Mouse (Mus musculus): ENCODE measurements around the gene Myocd. TPM values are rescaled to one million over a fixed set of nuclear protein-coding genes. Genes with fewer than 3 reads are reported as not detected.

Myocd gene
- polyA plus RNA-seq, 1 experiment from 2014 or later, result not detected

- no peak for TF ChIP-seq CTCF (IDR thresholded peaks at IDR 0.05)
- H3K27me3 ChIP-seq, result no peaks in the 10 kb centered on the region
- POLR2A ChIA-PET, result no interaction called here
- DNase-seq (ENCODE audit: low read depth, low spot score) (no peak), ATAC-seq (no peak)
- in situ Hi-C loops (cut with MboI; ENCODE audit: low pct_unique_long_range_greater_than_20kb), result no loop called here
- CTCF ChIA-PET, result no interaction called here
These were observed 126.9 kb downstream of the Myocd start for GRCm38 (mm10) chr11:65142838-65143417.

GRCm38 (mm10) chr11:65139030-65139429 is 130.8 kb downstream of the Myocd start:
- in situ Hi-C loops (cut with MboI; ENCODE audit: low pct_unique_long_range_greater_than_20kb), result no loop called here

GRCm38 (mm10) chr11:65137145-65137652 is 132.6 kb downstream of the Myocd start:
- POLR2A ChIA-PET, result no interaction called here
- in situ Hi-C loops (cut with MboI; ENCODE audit: low pct_unique_long_range_greater_than_20kb), result no loop called here
- CTCF ChIA-PET, result no interaction called here
- H3K27me3 ChIP-seq, result no peaks in the 10 kb centered on the region
- no peak for DNase-seq (ENCODE audit: low read depth, low spot score)
- TF ChIP-seq CTCF (IDR thresholded peaks at IDR 0.05), result no peak
- peak; percentile 62 for ATAC-seq

More at GRCm38 (mm10) chr11:65139030-65139429, 130.8 kb downstream of the Myocd start:
- DNase-seq (ENCODE audit: low read depth, low spot score) (no peak), ATAC-seq (no peak)
- TF ChIP-seq CTCF (IDR thresholded peaks at IDR 0.05), result no peak
- no peaks in the 10 kb centered on the region for H3K27me3 ChIP-seq
- CTCF ChIA-PET, result interaction anchor here (1.4 kb wide), 1 partner anchor 18 kb away, joined by 3 read pairs; no protein-coding TSS in a partner anchor
- POLR2A ChIA-PET, result no interaction called here

- ChIA-PET CTCF (no interaction called here), POLR2A (interaction anchor here (0.6 kb wide), 1 partner anchor 23 kb away, joined by 4 read pairs; no protein-coding TSS in a partner anchor)
- DNase-seq (ENCODE audit: low read depth, low spot score) (no peak), ATAC-seq (no peak)
- in situ Hi-C loops (cut with MboI; ENCODE audit: low pct_unique_long_range_greater_than_20kb), result no loop called here
- TF ChIP-seq CTCF (IDR thresholded peaks at IDR 0.05), result no peak
- no peaks in the 10 kb centered on the region for H3K27me3 ChIP-seq
These were observed 134.5 kb downstream of the Myocd start for GRCm38 (mm10) chr11:65135251-65135739.

- in situ Hi-C loops (cut with MboI; ENCODE audit: low pct_unique_long_range_greater_than_20kb), result no loop called here
- ATAC-seq (no peak), DNase-seq (ENCODE audit: low read depth, low spot score) (no peak)
- H3K27me3 ChIP-seq, result no peaks in the 10 kb centered on the region
- no peak for TF ChIP-seq CTCF (IDR thresholded peaks at IDR 0.05)
- POLR2A ChIA-PET, result no interaction called here
- CTCF ChIA-PET, result no interaction called here
These were observed 136.1 kb downstream of the Myocd start for GRCm38 (mm10) chr11:65133661-65134060.

- peak; percentile 71 for TF ChIP-seq CTCF (IDR thresholded peaks at IDR 0.05)
- no peaks in the 10 kb centered on the region for H3K27me3 ChIP-seq
- no peak for ATAC-seq
- ChIA-PET POLR2A (no interaction called here), CTCF (no interaction called here)
- no peak for DNase-seq (ENCODE audit: low read depth, low spot score)
- in situ Hi-C loops (cut with MboI; ENCODE audit: low pct_unique_long_range_greater_than_20kb), result no loop called here
These were observed 140.7 kb downstream of the Myocd start for GRCm38 (mm10) chr11:65129110-65129509.

- no peak for TF ChIP-seq CTCF (IDR thresholded peaks at IDR 0.05)
- ATAC-seq (peak; percentile 74), DNase-seq (ENCODE audit: low read depth, low spot score) (peak; percentile 63)
- in situ Hi-C loops (cut with MboI; ENCODE audit: low pct_unique_long_range_greater_than_20kb), result no loop called here
- ChIA-PET CTCF (no interaction called here), POLR2A (no interaction called here)
- no peaks in the 10 kb centered on the region for H3K27me3 ChIP-seq
These were observed 141.1 kb downstream of the Myocd start for GRCm38 (mm10) chr11:65128666-65129065.

- POLR2A ChIA-PET, result interaction anchor here (0.8 kb wide), 1 partner anchor 17 kb away, joined by 6 read pairs; no protein-coding TSS in a partner anchor
- DNase-seq (ENCODE audit: low read depth, low spot score), result peak; percentile 15
- in situ Hi-C loops (cut with MboI; ENCODE audit: low pct_unique_long_range_greater_than_20kb), result no loop called here
- ATAC-seq, result peak; percentile 65
- no peak for TF ChIP-seq CTCF (IDR thresholded peaks at IDR 0.05)
- no peaks in the 10 kb centered on the region for H3K27me3 ChIP-seq
- CTCF ChIA-PET, result no interaction called here
These were observed 143.2 kb downstream of the Myocd start for GRCm38 (mm10) chr11:65126566-65126965.

Other genes starting within 250 kb of the Myocd start
- gene 1700086D15Rik, start 110.1 kb downstream of the Myocd start, polyA plus RNA-seq (2021), result not detected
- 13.1 TPM for gene Arhgap44, start 107.0 kb downstream of the Myocd start, polyA plus RNA-seq (2021)

All from Patski (cell line).